Mouse (Mus musculus): ENCODE measurements at regions not wholly inside any gene's neighbourhood (a gene's known extent, or its start where the extent isn't known, plus 50 kb on each side); places are given as distances from the start of the nearest gene placed in this dataset.

GRCm38 (mm10) chr4:54739001-54739400, 205.8 kb upstream of the Zfp462 start:
- H3ac ChIP-seq (ENCODE audit: control insufficient read depth, insufficient read length) = no peak overlapping the region
- peak overlapping the region; percentile 12 for H3K4me2 ChIP-seq (ENCODE audit: low read depth)
- H3K27me3 ChIP-seq (ENCODE audit: control insufficient read depth, insufficient read depth, insufficient read length) = no peaks in the 10 kb centered on the region
- TF ChIP-seq POLR2AphosphoS2 (IDR thresholded peaks at IDR 0.05; ENCODE audit: insufficient read length, low read depth) (no peak), MYOD1 (IDR thresholded peaks at IDR 0.05; ENCODE audit: control insufficient read depth in 1 of 3, insufficient read length in 2 of 3, low read depth in 2 of 3) (peak in 1 of 3 experiments; percentile 16)
- no peaks in the 10 kb centered on the region for H3K79me2 ChIP-seq (ENCODE audit: control insufficient read depth, insufficient read depth)
- H3K36me3 ChIP-seq (ENCODE audit: control insufficient read depth, insufficient read depth) = no peaks in the 10 kb centered on the region
- H3K4me3 ChIP-seq = no peak overlapping the region

- H3K36me3 ChIP-seq (ENCODE audit: control insufficient read depth, insufficient read depth) = no peaks in the 10 kb centered on the region
- no peak overlapping the region for H3K4me2 ChIP-seq (ENCODE audit: low read depth)
- H3K27me3 ChIP-seq (ENCODE audit: control insufficient read depth, insufficient read depth, insufficient read length) = no peaks in the 10 kb centered on the region
- H3K4me3 ChIP-seq = no peak overlapping the region
- H3ac ChIP-seq (ENCODE audit: control insufficient read depth, insufficient read length) = no peak overlapping the region
- TF ChIP-seq TCF3 (IDR thresholded peaks at IDR 0.05; ENCODE audit: insufficient read length, low read depth) (no peak), REST (IDR thresholded peaks at IDR 0.05; ENCODE audit: insufficient read depth, insufficient read length) (no peak), MYOD1 (IDR thresholded peaks at IDR 0.05; ENCODE audit: control insufficient read depth in 1 of 3, insufficient read length in 2 of 3, low read depth in 2 of 3) (no peak), TCF12 (IDR thresholded peaks at IDR 0.05; ENCODE audit: insufficient read depth, poor library complexity, severe bottlenecking) (no peak), MYOG (IDR thresholded peaks at IDR 0.05; ENCODE audit: control insufficient read depth in 1 of 3, insufficient read depth in 1 of 3, insufficient read length in 2 of 3, low read depth in 2 of 3) (no peak), USF1 (IDR thresholded peaks at IDR 0.05; ENCODE audit: low read depth) (no peak), SRF (IDR thresholded peaks at IDR 0.05; ENCODE audit: control insufficient read depth, insufficient read length, low read depth) (no peak), CEBPB (IDR thresholded peaks at IDR 0.05; ENCODE audit: insufficient read depth, poor library complexity, severe bottlenecking) (no peak), POLR2A (IDR thresholded peaks at IDR 0.05; ENCODE audit: insufficient read length, low read depth) (no peak), MAX (IDR thresholded peaks at IDR 0.05; ENCODE audit: low read depth) (no peak), POLR2AphosphoS2 (IDR thresholded peaks at IDR 0.05; ENCODE audit: insufficient read length, low read depth) (no peak), E2F4 (IDR thresholded peaks at IDR 0.05; ENCODE audit: insufficient read depth) (no peak)
- H3K79me2 ChIP-seq (ENCODE audit: control insufficient read depth, insufficient read depth) = no peaks in the 10 kb centered on the region
These were observed 193.4 kb upstream of the Zfp462 start for GRCm38 (mm10) chr4:54751458-54751857.

- Histone ChIP-seq H3ac (ENCODE audit: control insufficient read depth, insufficient read length) (no peak overlapping the region), H3K79me2 (ENCODE audit: control insufficient read depth, insufficient read depth) (no peaks in the 10 kb centered on the region), H3K36me3 (ENCODE audit: control insufficient read depth, insufficient read depth) (no peaks in the 10 kb centered on the region), H3K4me3 (no peak overlapping the region), H3K4me2 (ENCODE audit: low read depth) (no peak overlapping the region), H3K27me3 (ENCODE audit: control insufficient read depth, insufficient read depth, insufficient read length) (no peaks in the 10 kb centered on the region)
- no peak for TF ChIP-seq E2F4 (IDR thresholded peaks at IDR 0.05; ENCODE audit: insufficient read depth)
- TF ChIP-seq REST (IDR thresholded peaks at IDR 0.05; ENCODE audit: insufficient read depth, insufficient read length) = no peak
- TF ChIP-seq TCF12 (IDR thresholded peaks at IDR 0.05; ENCODE audit: insufficient read depth, poor library complexity, severe bottlenecking) = no peak
- no peak for TF ChIP-seq TCF3 (IDR thresholded peaks at IDR 0.05; ENCODE audit: insufficient read length, low read depth)
- TF ChIP-seq MAX (IDR thresholded peaks at IDR 0.05; ENCODE audit: low read depth) = no peak
- no peak for TF ChIP-seq MYOD1 (IDR thresholded peaks at IDR 0.05; ENCODE audit: control insufficient read depth in 1 of 3, insufficient read length in 2 of 3, low read depth in 2 of 3)
- TF ChIP-seq POLR2AphosphoS2 (IDR thresholded peaks at IDR 0.05; ENCODE audit: insufficient read length, low read depth) = no peak
- no peak for TF ChIP-seq POLR2A (IDR thresholded peaks at IDR 0.05; ENCODE audit: insufficient read length, low read depth)
- no peak for TF ChIP-seq MYOG (IDR thresholded peaks at IDR 0.05; ENCODE audit: control insufficient read depth in 1 of 3, insufficient read depth in 1 of 3, insufficient read length in 2 of 3, low read depth in 2 of 3)
These were observed 188.4 kb upstream of the Zfp462 start for GRCm38 (mm10) chr4:54756441-54756840.

- TF ChIP-seq USF1 (IDR thresholded peaks at IDR 0.05; ENCODE audit: low read depth) = no peak
- no peak for TF ChIP-seq E2F4 (IDR thresholded peaks at IDR 0.05; ENCODE audit: insufficient read depth)
- TF ChIP-seq CEBPB (IDR thresholded peaks at IDR 0.05; ENCODE audit: insufficient read depth, poor library complexity, severe bottlenecking) = no peak
- no peak for TF ChIP-seq SRF (IDR thresholded peaks at IDR 0.05; ENCODE audit: control insufficient read depth, insufficient read length, low read depth)
- TF ChIP-seq POLR2A (IDR thresholded peaks at IDR 0.05; ENCODE audit: insufficient read length, low read depth) = no peak
- TF ChIP-seq REST (IDR thresholded peaks at IDR 0.05; ENCODE audit: insufficient read depth, insufficient read length) = no peak
- H3K4me3 ChIP-seq = no peak overlapping the region
- no peaks in the 10 kb centered on the region for H3K36me3 ChIP-seq (ENCODE audit: control insufficient read depth, insufficient read depth)
- no peaks in the 10 kb centered on the region for H3K79me2 ChIP-seq (ENCODE audit: control insufficient read depth, insufficient read depth)
- no peak overlapping the region for H3K4me2 ChIP-seq (ENCODE audit: low read depth)
- no peak overlapping the region for H3ac ChIP-seq (ENCODE audit: control insufficient read depth, insufficient read length)
- H3K27me3 ChIP-seq (ENCODE audit: control insufficient read depth, insufficient read depth, insufficient read length) = no peaks in the 10 kb centered on the region
These were observed 186.9 kb upstream of the Zfp462 start for GRCm38 (mm10) chr4:54757715-54758500.

GRCm38 (mm10) chr4:54758501-54758829, 186.4 kb upstream of the Zfp462 start:
- no peak for TF ChIP-seq POLR2AphosphoS2 (IDR thresholded peaks at IDR 0.05; ENCODE audit: insufficient read length, low read depth)
- no peak for TF ChIP-seq MYOG (IDR thresholded peaks at IDR 0.05; ENCODE audit: control insufficient read depth in 1 of 3, insufficient read depth in 1 of 3, insufficient read length in 2 of 3, low read depth in 2 of 3)
- TF ChIP-seq CEBPB (IDR thresholded peaks at IDR 0.05; ENCODE audit: insufficient read depth, poor library complexity, severe bottlenecking) = no peak
- no peak for TF ChIP-seq POLR2A (IDR thresholded peaks at IDR 0.05; ENCODE audit: insufficient read length, low read depth)
- no peak for TF ChIP-seq TCF12 (IDR thresholded peaks at IDR 0.05; ENCODE audit: insufficient read depth, poor library complexity, severe bottlenecking)
- no peak for TF ChIP-seq MAX (IDR thresholded peaks at IDR 0.05; ENCODE audit: low read depth)
- no peak for TF ChIP-seq E2F4 (IDR thresholded peaks at IDR 0.05; ENCODE audit: insufficient read depth)
- TF ChIP-seq MYOD1 (IDR thresholded peaks at IDR 0.05; ENCODE audit: control insufficient read depth in 1 of 3, insufficient read length in 2 of 3, low read depth in 2 of 3) = no peak
- no peak for TF ChIP-seq TCF3 (IDR thresholded peaks at IDR 0.05; ENCODE audit: insufficient read length, low read depth)
- TF ChIP-seq SRF (IDR thresholded peaks at IDR 0.05; ENCODE audit: control insufficient read depth, insufficient read length, low read depth) = no peak
- TF ChIP-seq USF1 (IDR thresholded peaks at IDR 0.05; ENCODE audit: low read depth) = no peak
- TF ChIP-seq REST (IDR thresholded peaks at IDR 0.05; ENCODE audit: insufficient read depth, insufficient read length) = no peak
- H3ac ChIP-seq (ENCODE audit: control insufficient read depth, insufficient read length) = no peak overlapping the region
- no peak overlapping the region for H3K4me2 ChIP-seq (ENCODE audit: low read depth)
- H3K36me3 ChIP-seq (ENCODE audit: control insufficient read depth, insufficient read depth) = no peaks in the 10 kb centered on the region
- no peaks in the 10 kb centered on the region for H3K79me2 ChIP-seq (ENCODE audit: control insufficient read depth, insufficient read depth)
- H3K4me3 ChIP-seq = no peak overlapping the region
- no peaks in the 10 kb centered on the region for H3K27me3 ChIP-seq (ENCODE audit: control insufficient read depth, insufficient read depth, insufficient read length)

All from myocyte (in vitro differentiated cells).